Mouse (Mus musculus): ENCODE results near the gene Arhgap5. TPM values are rescaled to one million over a fixed set of nuclear protein-coding genes. Genes with fewer than 3 reads are reported as not detected.
"Not testable (repeated sequence)": the region's sequence is repeated elsewhere in the genome, so short reads cannot be mapped to it uniquely, and the experiment has no call there.

Arhgap5 gene
- total RNA-seq, 4 experiments from 2014 or later: 69.3 to 74.4 (median 71.9) TPM

GRCm38 (mm10) chr12:52529740-52530139, 26.0 kb downstream of the Arhgap5 start:
- DNase-seq (ENCODE audit: low spot score): no peak

- DNase-seq (ENCODE audit: low spot score): no peak
Observed at GRCm38 (mm10) chr12:52541294-52541693, 37.5 kb downstream of the Arhgap5 start.

GRCm38 (mm10) chr12:52544532-52544931, 40.8 kb downstream of the Arhgap5 start:
- DNase-seq (ENCODE audit: low spot score): no peak

- DNase-seq (ENCODE audit: low spot score): peak; percentile 11
Observed at GRCm38 (mm10) chr12:52552085-52552484, 48.3 kb downstream of the Arhgap5 start.

- no peak for DNase-seq (ENCODE audit: low spot score)
Observed at GRCm38 (mm10) chr12:52555188-52555876, 51.6 kb downstream of the Arhgap5 start.

- DNase-seq (ENCODE audit: low spot score): no peak
Observed at GRCm38 (mm10) chr12:52565654-52566053, 61.9 kb downstream of the Arhgap5 start.

GRCm38 (mm10) chr12:52573371-52573770, 69.6 kb downstream of the Arhgap5 start:
- no peak for DNase-seq (ENCODE audit: low spot score)

- not testable (repeated sequence) for DNase-seq (ENCODE audit: low spot score)
Observed at GRCm38 (mm10) chr12:52586466-52586865, 82.7 kb downstream of the Arhgap5 start.

GRCm38 (mm10) chr12:52587473-52588010, 83.8 kb downstream of the Arhgap5 start:
- no peak for DNase-seq (ENCODE audit: low spot score)

GRCm38 (mm10) chr12:52595389-52596185, 91.8 kb downstream of the Arhgap5 start:
- DNase-seq (ENCODE audit: low spot score): no peak

GRCm38 (mm10) chr12:52602471-52602870, 98.7 kb downstream of the Arhgap5 start:
- peak; percentile 1 for DNase-seq (ENCODE audit: low spot score)

- DNase-seq (ENCODE audit: low spot score): peak; percentile 87
Observed at GRCm38 (mm10) chr12:52602883-52603694, 99.3 kb downstream of the Arhgap5 start.

- peak; percentile 83 for DNase-seq (ENCODE audit: low spot score)
Observed at GRCm38 (mm10) chr12:52603695-52604255, 100.0 kb downstream of the Arhgap5 start.

- peak; percentile 94 for DNase-seq (ENCODE audit: low spot score)
Observed at GRCm38 (mm10) chr12:52604256-52604991, 100.7 kb downstream of the Arhgap5 start.

- no peak for DNase-seq (ENCODE audit: low spot score)
Observed at GRCm38 (mm10) chr12:52604992-52605652, 101.3 kb downstream of the Arhgap5 start.

- no peak for DNase-seq (ENCODE audit: low spot score)
Observed at GRCm38 (mm10) chr12:52607411-52607810, 103.6 kb downstream of the Arhgap5 start.

- DNase-seq (ENCODE audit: low spot score): no peak
Observed at GRCm38 (mm10) chr12:52615703-52616102, 111.9 kb downstream of the Arhgap5 start.

- DNase-seq (ENCODE audit: low spot score): no peak
Observed at GRCm38 (mm10) chr12:52618418-52619040, 114.8 kb downstream of the Arhgap5 start.

GRCm38 (mm10) chr12:52619644-52620043, 115.9 kb downstream of the Arhgap5 start:
- DNase-seq (ENCODE audit: low spot score): no peak
